In the genomic region with DNA sequence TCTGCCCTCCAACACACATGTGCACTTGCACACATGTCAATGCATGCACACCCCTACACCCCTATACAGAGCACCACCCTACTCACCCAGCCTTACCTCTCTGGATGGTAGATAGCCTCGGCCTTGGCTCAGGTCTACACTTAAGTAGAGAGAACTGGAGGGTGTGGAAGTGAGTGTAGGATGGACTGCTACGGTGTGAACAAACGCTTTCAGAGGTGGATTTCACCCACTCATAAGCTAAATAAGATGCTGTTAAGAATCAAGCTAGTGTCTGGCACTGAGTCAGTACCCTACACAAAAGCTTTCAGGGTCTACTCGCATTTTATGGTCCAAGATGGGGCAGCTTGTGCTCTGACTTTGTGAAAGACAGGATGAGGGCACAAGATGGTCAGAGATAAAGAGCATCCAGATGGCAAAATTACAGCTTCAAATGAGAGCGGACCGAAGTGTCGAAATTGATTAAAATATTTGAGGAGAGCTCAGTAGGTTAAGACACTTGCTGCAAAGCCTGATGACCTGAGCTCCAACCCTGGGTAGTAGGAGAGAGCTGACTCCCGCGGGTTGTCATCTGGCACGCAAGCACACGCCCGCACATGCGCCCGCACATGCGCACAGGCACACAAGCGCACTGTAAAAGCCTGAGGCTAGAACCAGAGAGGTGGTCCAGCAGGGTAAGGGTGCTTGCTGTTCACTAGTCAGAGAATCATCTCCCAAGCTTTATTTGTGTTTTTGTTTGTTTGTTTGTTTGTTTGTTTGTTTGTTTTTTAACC, we compare ENCODE assay signal across 9 mouse cellular contexts. TPM values are rescaled to one million over a fixed set of nuclear protein-coding genes. Genes with fewer than 3 reads are reported as not detected.
A peak's percentile ranks its signal among the peaks of the same experiment; 100 is the strongest.
DNase-seq lines count a peak whose midpoint lies in the region; ATAC-seq lines count a peak whose summit lies in the region.
"Had no signal": no experiment of that assay in that cellular context is flagged by ENCODE, and none has a peak within 500 bp of the region (broad histone marks: within the 10 kb centered on the region; RNA-seq: fewer than 3 reads in every experiment).

No protein-coding gene starts in this region.

- 81% methylated on average over 16 of the region's 16 CpGs for WGBS in forebrain, embryonic 16.5 days
- WGBS in forebrain, embryonic 12.5 days = 79% methylated on average over 16 of the region's 16 CpGs

- no peaks in the 10 kb centered on the region for H3K36me3 ChIP-seq in forebrain, embryonic 16.5 days (ENCODE audit: control insufficient read depth, insufficient read depth)
- no peaks in the 10 kb centered on the region for H3K36me3 ChIP-seq in forebrain, embryonic 12.5 days (replicated peaks)

- no peaks in the 10 kb centered on the region for H3K4me1 ChIP-seq in forebrain, embryonic 16.5 days (replicated peaks; ENCODE audit: control insufficient read depth, insufficient read depth, low read length)
- H3K4me1 ChIP-seq in forebrain, embryonic 12.5 days = no peaks in the 10 kb centered on the region

- H3K4me2 ChIP-seq in forebrain, embryonic 16.5 days (ENCODE audit: low read length) = peak overlapping the region; percentile 3; the same call in 1 of the 2 replicates
- no peak overlapping the region for H3K4me2 ChIP-seq in forebrain, embryonic 12.5 days

- no peak overlapping the region for H3K4me3 ChIP-seq in forebrain, embryonic 16.5 days (replicated peaks; ENCODE audit: low read length)
- H3K4me3 ChIP-seq in forebrain, embryonic 12.5 days (replicated peaks) = no peak overlapping the region
- H3K4me3 ChIP-seq: erythroblast, embryonic 14.5 days had no signal

- H3K9me3 ChIP-seq in forebrain, embryonic 16.5 days (ENCODE audit: control insufficient read depth, low read length) = no peaks in the 10 kb centered on the region
- no peaks in the 10 kb centered on the region for H3K9me3 ChIP-seq in forebrain, embryonic 12.5 days

- H3K27ac ChIP-seq in forebrain, embryonic 16.5 days (ENCODE audit: low read length) = no peak overlapping the region
- H3K27ac ChIP-seq in forebrain, embryonic 12.5 days = no peak overlapping the region

- no peak for ATAC-seq in forebrain, embryonic 16.5 days
- no peak for ATAC-seq in forebrain, embryonic 12.5 days (ENCODE audit: low FRiP score)

- H3K27me3 ChIP-seq in forebrain, embryonic 16.5 days (replicated peaks; ENCODE audit: control insufficient read depth, insufficient read depth, low read length) = no peaks in the 10 kb centered on the region
- H3K27me3 ChIP-seq in forebrain, embryonic 12.5 days = no peaks in the 10 kb centered on the region

- H3K9ac ChIP-seq in forebrain, embryonic 16.5 days (replicated peaks; ENCODE audit: low read depth, low read length) = no peak overlapping the region
- H3K9ac ChIP-seq in forebrain, embryonic 12.5 days = no peak overlapping the region

- peak; percentile 31 for DNase-seq in lung, postnatal 14 days
- DNase-seq in lung, postnatal 25 days (ENCODE audit: low spot score) = no peak
- peak; percentile 58 to 66 for DNase-seq in cerebellum, postnatal 36 days
- DNase-seq in layer of hippocampus, adult 8-10 months (ENCODE audit: low spot score in 2 of 2) = peak; percentile 31 to 39
- DNase-seq in right cerebral cortex, postnatal 25 days = peak; percentile 45
- DNase-seq in adipocyte (ENCODE audit: low spot score) = no peak

RNA-seq across cellular contexts. Expression of gene Tnfrsf9, which starts 23.1 kb away (rescaled TPM):
- polyA plus RNA-seq in forebrain, embryonic 16.5 days (2015; fragmentation: Nextera tagmentation; extraction: Ambion mirVana) = 0.34 and 0.35 TPM in 2 replicates
- 0.54 TPM in 1 of 2 replicates, not detected in the other for polyA plus RNA-seq in forebrain, embryonic 12.5 days (2016; fragmentation: Nextera tagmentation; extraction: Ambion mirVana)
- 1 to 10 TPM in 1 of 4 experiments, under 1 TPM in 3; 0.52 to 1.0 (median 0.85) TPM for total RNA-seq in layer of hippocampus, adult 8-10 months (2022)
- polyA plus RNA-seq: erythroblast, embryonic 14.5 days had no signal

RNA-seq across cellular contexts. Expression of gene Park7, which starts 23.2 kb away (rescaled TPM):
- polyA plus RNA-seq in forebrain, embryonic 16.5 days (2015; fragmentation: Nextera tagmentation; extraction: Ambion mirVana) = 357 and 370 TPM in 2 replicates
- polyA plus RNA-seq in forebrain, embryonic 12.5 days (2016; fragmentation: Nextera tagmentation; extraction: Ambion mirVana) = 379 and 381 TPM in 2 replicates
- total RNA-seq in layer of hippocampus, adult 8-10 months (2022) = 100 to 1,000 TPM; 194 to 246 (median 216) TPM

RNA-seq across cellular contexts. Expression of gene Uts2, which starts 59.4 kb away (rescaled TPM):
- polyA plus RNA-seq in forebrain, embryonic 16.5 days (2015; fragmentation: Nextera tagmentation; extraction: Ambion mirVana) = not detected in 2 replicates
- polyA plus RNA-seq in forebrain, embryonic 12.5 days (2016; fragmentation: Nextera tagmentation; extraction: Ambion mirVana) = not detected in 2 replicates
- not detected for total RNA-seq in layer of hippocampus, adult 8-10 months (2022)
- polyA plus RNA-seq: erythroblast, embryonic 14.5 days had no signal

Comparison
In these comparisons a context has a peak if more than half of its experiments do, and no peak if none do; other contexts are left out.
1. DNase-seq: peak in lung, postnatal 14 days (single experiment), cerebellum, postnatal 36 days (2 of 2), layer of hippocampus, adult 8-10 months (2 of 2) and right cerebral cortex, postnatal 25 days (single experiment); none in lung, postnatal 25 days (single experiment) and adipocyte (single experiment).